Mouse (Mus musculus) heart, embryonic 15.5 days (tissue): ENCODE measurements at regions not wholly inside any gene's neighbourhood (a gene's known extent, or its start where the extent isn't known, plus 50 kb on each side); places are given as distances from the start of the nearest gene placed in this dataset.

ENCODE experiments used
- ATAC-seq: fragments of 200-750 bp; cut with Nextera tagmentation; replicated peaks from 2 replicates; pipeline ENCODE4 v1.8.0; 2017; ENCODE audit warnings: low read depth, moderate TSS enrichment; ENCODE audit not compliant: insufficient number of reproducible peaks, insufficient read depth, low FRiP score
- H3K27ac ChIP-seq: fragments of 300-500 bp; sonication (generic); 2 replicates; pipeline ENCODE4 v1.5.1; 2015; ENCODE audit warnings: mild to moderate bottlenecking, inconsistent platforms
- H3K27me3 ChIP-seq: fragments of 300-500 bp; sonication (generic); 2 replicates; pipeline ENCODE4 v1.6.1; 2015; ENCODE audit warnings: inconsistent platforms
- H3K36me3 ChIP-seq: fragments of 300-500 bp; sonication (generic); 2 replicates; pipeline ENCODE4 v1.6.1; 2015; ENCODE audit warnings: mild to moderate bottlenecking, inconsistent platforms
- H3K4me1 ChIP-seq: fragments of 300-500 bp; sonication (generic); replicated peaks from 2 replicates; pipeline ENCODE4 v1.6.1; 2015; ENCODE audit warnings: inconsistent platforms
- H3K4me2 ChIP-seq: fragments of 300-500 bp; sonication (generic); 2 replicates; pipeline ENCODE4 v1.6.1; 2015; ENCODE audit warnings: inconsistent platforms, mild to moderate bottlenecking, moderate library complexity
- H3K4me3 ChIP-seq: fragments of 300-500 bp; sonication (generic); 2 replicates; pipeline ENCODE4 v1.5.1; 2015; ENCODE audit warnings: mild to moderate bottlenecking, inconsistent platforms
- H3K9ac ChIP-seq: fragments of 300-500 bp; sonication (generic); 2 replicates; pipeline ENCODE4 v1.6.1; 2015; ENCODE audit warnings: mild to moderate bottlenecking, inconsistent platforms
- H3K9me3 ChIP-seq: fragments of 300-500 bp; sonication (generic); replicated peaks from 2 replicates; pipeline ENCODE4 v1.6.1; 2016; ENCODE audit warnings: inconsistent platforms
- WGBS: fragments of 180-500 bp; shearing (Covaris S2); methylation state at CpG from one replicate; pipeline ENCODE4 v1.1.7; 2015; ENCODE audit warnings: mixed read lengths; 5-methylcytosine and 5-hydroxymethylcytosine counted together

- whole genome bisulfite sequencing, result 64% methylated on average over 7 of the region's 7 CpGs
Measured at GRCm38 (mm10) chr13:72947374-72948165, 312.7 kb upstream of the Irx4 start.

GRCm38 (mm10) chr13:72958616-72959518, 301.4 kb upstream of the Irx4 start:
- H3K36me3 ChIP-seq, result no peaks in the 10 kb centered on the region
- 42% methylated on average over 15 of the region's 15 CpGs for WGBS
- ATAC-seq, result no peak
- no peak overlapping the region for H3K9ac ChIP-seq
- H3K27ac ChIP-seq, result no peak overlapping the region
- no peaks in the 10 kb centered on the region for H3K9me3 ChIP-seq
- H3K4me2 ChIP-seq, result no peak overlapping the region
- no peaks in the 10 kb centered on the region for H3K27me3 ChIP-seq
- H3K4me3 ChIP-seq, result no peak overlapping the region
- no peaks in the 10 kb centered on the region for H3K4me1 ChIP-seq

More at GRCm38 (mm10) chr13:72947374-72948165, 312.7 kb upstream of the Irx4 start:
- Histone ChIP-seq H3K4me3 (no peak overlapping the region), H3K9me3 (no peaks in the 10 kb centered on the region), H3K9ac (no peak overlapping the region), H3K4me1 (no peaks in the 10 kb centered on the region), H3K36me3 (no peaks in the 10 kb centered on the region), H3K27ac (no peak overlapping the region), H3K4me2 (no peak overlapping the region), H3K27me3 (no peaks in the 10 kb centered on the region)
- no peak for ATAC-seq

- Histone ChIP-seq H3K4me2 (no peak overlapping the region), H3K36me3 (no peaks in the 10 kb centered on the region), H3K9me3 (no peaks in the 10 kb centered on the region), H3K27me3 (no peaks in the 10 kb centered on the region), H3K4me1 (no peaks in the 10 kb centered on the region), H3K27ac (no peak overlapping the region), H3K4me3 (no peak overlapping the region), H3K9ac (no peak overlapping the region)
- WGBS, result 79% methylated on average over 3 of the region's 3 CpGs
- ATAC-seq, result no peak
Measured at GRCm38 (mm10) chr13:72961291-72961690, 299.0 kb upstream of the Irx4 start.

- Histone ChIP-seq H3K36me3 (no peaks in the 10 kb centered on the region), H3K27ac (no peak overlapping the region), H3K9ac (no peak overlapping the region), H3K4me2 (no peak overlapping the region), H3K27me3 (no peaks in the 10 kb centered on the region), H3K4me3 (no peak overlapping the region), H3K9me3 (no peaks in the 10 kb centered on the region), H3K4me1 (no peaks in the 10 kb centered on the region)
- no peak for ATAC-seq
- 65% methylated on average over 4 of the region's 4 CpGs for WGBS
Measured at GRCm38 (mm10) chr13:72972165-72972564, 288.1 kb upstream of the Irx4 start.

- H3K27me3 ChIP-seq, result no peaks in the 10 kb centered on the region
- no peak overlapping the region for H3K4me3 ChIP-seq
- no peaks in the 10 kb centered on the region for H3K36me3 ChIP-seq
- H3K9me3 ChIP-seq, result no peaks in the 10 kb centered on the region
- H3K27ac ChIP-seq, result no peak overlapping the region
- no peaks in the 10 kb centered on the region for H3K4me1 ChIP-seq
- WGBS, result 14% methylated on average over 1 of the region's 1 CpGs
- H3K4me2 ChIP-seq, result no peak overlapping the region
- no peak overlapping the region for H3K9ac ChIP-seq
- no peak for ATAC-seq
Measured at GRCm38 (mm10) chr13:72972894-72973293, 287.4 kb upstream of the Irx4 start.

- H3K4me2 ChIP-seq, result no peak overlapping the region
- H3K9ac ChIP-seq, result no peak overlapping the region
- no peaks in the 10 kb centered on the region for H3K36me3 ChIP-seq
- no peaks in the 10 kb centered on the region for H3K9me3 ChIP-seq
- no peak for ATAC-seq
- no peak overlapping the region for H3K4me3 ChIP-seq
- H3K27me3 ChIP-seq, result no peaks in the 10 kb centered on the region
- H3K27ac ChIP-seq, result no peak overlapping the region
- H3K4me1 ChIP-seq, result no peaks in the 10 kb centered on the region
- 76% methylated on average over 6 of the region's 6 CpGs for WGBS
Measured at GRCm38 (mm10) chr13:72977213-72977612, 283.1 kb upstream of the Irx4 start.

GRCm38 (mm10) chr13:72977971-72978370, 282.3 kb upstream of the Irx4 start:
- no peak overlapping the region for H3K4me2 ChIP-seq

GRCm38 (mm10) chr13:72978966-72979365, 281.3 kb upstream of the Irx4 start:
- H3K27ac ChIP-seq, result no peak overlapping the region
- no peaks in the 10 kb centered on the region for H3K36me3 ChIP-seq
- no peak overlapping the region for H3K4me2 ChIP-seq
- H3K9me3 ChIP-seq, result no peaks in the 10 kb centered on the region
- no peaks in the 10 kb centered on the region for H3K4me1 ChIP-seq
- ATAC-seq, result no peak
- H3K27me3 ChIP-seq, result no peaks in the 10 kb centered on the region
- no peak overlapping the region for H3K4me3 ChIP-seq
- H3K9ac ChIP-seq, result no peak overlapping the region

More at GRCm38 (mm10) chr13:72977971-72978370, 282.3 kb upstream of the Irx4 start:
- Histone ChIP-seq H3K9me3 (no peaks in the 10 kb centered on the region), H3K9ac (no peak overlapping the region), H3K36me3 (no peaks in the 10 kb centered on the region), H3K4me1 (no peaks in the 10 kb centered on the region), H3K27ac (no peak overlapping the region), H3K27me3 (no peaks in the 10 kb centered on the region), H3K4me3 (no peak overlapping the region)
- WGBS, result 63% methylated on average over 3 of the region's 3 CpGs
- no peak for ATAC-seq

- Histone ChIP-seq H3K27me3 (no peaks in the 10 kb centered on the region), H3K4me2 (no peak overlapping the region), H3K36me3 (no peaks in the 10 kb centered on the region), H3K27ac (no peak overlapping the region), H3K9ac (no peak overlapping the region), H3K4me1 (no peaks in the 10 kb centered on the region), H3K4me3 (no peak overlapping the region), H3K9me3 (no peaks in the 10 kb centered on the region)
- no peak for ATAC-seq
- 64% methylated on average over 17 of the region's 17 CpGs for WGBS
Measured at GRCm38 (mm10) chr13:72992589-72993409, 267.5 kb upstream of the Irx4 start.

GRCm38 (mm10) chr13:72993410-72993858, 266.8 kb upstream of the Irx4 start:
- Histone ChIP-seq H3K4me3 (no peak overlapping the region), H3K4me2 (no peak overlapping the region), H3K9ac (no peak overlapping the region), H3K4me1 (no peaks in the 10 kb centered on the region), H3K27me3 (no peaks in the 10 kb centered on the region), H3K9me3 (no peaks in the 10 kb centered on the region), H3K27ac (no peak overlapping the region), H3K36me3 (no peaks in the 10 kb centered on the region)
- ATAC-seq, result no peak
- WGBS, result 77% methylated on average over 3 of the region's 3 CpGs

- no peak overlapping the region for H3K27ac ChIP-seq
- no peak for ATAC-seq
- no peaks in the 10 kb centered on the region for H3K4me1 ChIP-seq
- no peaks in the 10 kb centered on the region for H3K9me3 ChIP-seq
- H3K4me2 ChIP-seq, result no peak overlapping the region
- no peak overlapping the region for H3K4me3 ChIP-seq
- H3K27me3 ChIP-seq, result no peaks in the 10 kb centered on the region
- H3K9ac ChIP-seq, result no peak overlapping the region
- H3K36me3 ChIP-seq, result no peaks in the 10 kb centered on the region
Measured at GRCm38 (mm10) chr13:72994538-72994937, 265.7 kb upstream of the Irx4 start.
